In the genomic region with DNA sequence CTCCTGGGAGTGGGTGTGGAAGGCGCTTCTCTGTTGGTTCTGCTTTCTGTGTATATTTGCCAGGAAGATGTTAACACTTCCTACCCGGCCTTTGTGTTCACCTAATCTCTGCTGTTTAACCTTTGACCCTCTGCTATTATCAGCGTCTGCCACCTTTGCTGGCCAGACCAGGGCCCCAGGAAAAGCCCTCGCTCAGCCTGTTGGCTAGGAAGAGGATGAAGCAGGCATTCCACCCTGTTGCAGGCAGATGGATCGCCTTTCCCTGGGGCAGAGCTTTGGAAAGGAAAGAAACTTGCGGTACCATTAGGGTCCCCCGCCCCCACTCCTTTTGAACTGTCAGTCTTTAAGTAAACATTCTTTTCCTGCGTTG, we compare ENCODE assay signal across 9 mouse cellular contexts. TPM values are rescaled to one million over a fixed set of nuclear protein-coding genes. Genes with fewer than 3 reads are reported as not detected.
DNase-seq lines count a peak whose midpoint lies in the region; ATAC-seq and TF ChIP-seq lines count a peak whose summit lies in the region.
"Had no signal": no experiment of that assay in that cellular context is flagged by ENCODE, and none has a peak within 500 bp of the region (broad histone marks: within the 10 kb centered on the region; RNA-seq: fewer than 3 reads in every experiment).

No protein-coding gene starts in this region.

- H3K27me3 ChIP-seq in lung, embryonic 14.5 days (ENCODE audit: insufficient read depth, low read length): no peaks in the 10 kb centered on the region
- H3K27me3 ChIP-seq in intestine, postnatal 0 days (replicated peaks; ENCODE audit: control insufficient read depth, insufficient read depth, low read length): no peaks in the 10 kb centered on the region
- H3K27me3 ChIP-seq: limb, embryonic 15.5 days had no signal

- H3K4me2 ChIP-seq in lung, embryonic 14.5 days: 0 out of 2 replicates have a peak overlapping the region, but pooled peaks have one; percentile 12
- H3K4me2 ChIP-seq in intestine, postnatal 0 days (replicated peaks; ENCODE audit: low read depth): peak overlapping the region; percentile 42
- H3K4me2 ChIP-seq: limb, embryonic 15.5 days had no signal

- peak; percentile 28; the same call in 1 of the 2 replicates for ATAC-seq in lung, embryonic 14.5 days (ENCODE audit: insufficient read depth)
- peak; percentile 69 for ATAC-seq in intestine, postnatal 0 days
- ATAC-seq in megakaryocyte progenitor cell, adult 5-6 weeks (replicated peaks; ENCODE audit: poor library complexity): 0 out of 2 replicates have a peak, but pooled peaks have one; percentile 14

- H3K36me3 ChIP-seq in lung, embryonic 14.5 days (ENCODE audit: insufficient read depth): peaks cover 40% of the 10 kb centered on the region
- peaks cover 43% of the 10 kb centered on the region for H3K36me3 ChIP-seq in intestine, postnatal 0 days (ENCODE audit: control insufficient read depth, insufficient read depth)

- peak; percentile 75 for DNase-seq in lung, embryonic 14.5 days
- DNase-seq in lung, postnatal 36 days: no peak
- DNase-seq in embryo, embryonic 10.5 days (ENCODE audit: low spot score): peak; percentile 56
- DNase-seq in urinary bladder, postnatal 36 days (ENCODE audit: low spot score in 2 of 2): no peak
- no peak for DNase-seq in cerebellum, adult 9-10 months
- no peak for DNase-seq in layer of hippocampus, adult 18-20 months (ENCODE audit: low spot score in 2 of 2)

- no peak overlapping the region for H3K9ac ChIP-seq in lung, embryonic 14.5 days
- 0 out of 2 replicates have a peak overlapping the region, but pooled peaks have one; percentile 18 for H3K9ac ChIP-seq in intestine, postnatal 0 days (ENCODE audit: low read depth, low read length)
- H3K9ac ChIP-seq: limb, embryonic 15.5 days had no signal

- TF ChIP-seq CTCF in lung, embryonic 14.5 days (IDR thresholded peaks at IDR 0.05; ENCODE audit: low read depth): no peak
- TF ChIP-seq CTCF in intestine, postnatal 0 days (IDR thresholded peaks at IDR 0.05; ENCODE audit: low read depth): no peak

- peaks cover 23% of the 10 kb centered on the region for H3K4me1 ChIP-seq in lung, embryonic 14.5 days (ENCODE audit: insufficient read depth)
- peaks cover 16% of the 10 kb centered on the region; the same call in 1 of the 2 replicates for H3K4me1 ChIP-seq in intestine, postnatal 0 days (replicated peaks; ENCODE audit: control insufficient read depth, insufficient read depth, low read length)

- 5% methylated on average over 8 of the region's 8 CpGs for WGBS in lung, embryonic 14.5 days
- WGBS in intestine, postnatal 0 days: 10% methylated on average over 8 of the region's 8 CpGs

- H3K27ac ChIP-seq in lung, embryonic 14.5 days (ENCODE audit: low read depth): no peak overlapping the region
- peak overlapping the region; percentile 52 for H3K27ac ChIP-seq in intestine, postnatal 0 days (ENCODE audit: low read depth, low read length)

- no peaks in the 10 kb centered on the region for H3K9me3 ChIP-seq in lung, embryonic 14.5 days (ENCODE audit: low read depth, low read length)
- H3K9me3 ChIP-seq in intestine, postnatal 0 days (ENCODE audit: control insufficient read depth): no peaks in the 10 kb centered on the region
- H3K9me3 ChIP-seq: limb, embryonic 15.5 days had no signal

- H3K4me3 ChIP-seq in lung, embryonic 14.5 days (ENCODE audit: low read depth, low read length): no peak overlapping the region
- no peak overlapping the region for H3K4me3 ChIP-seq in intestine, postnatal 0 days (ENCODE audit: low read depth, low read length)
- H3K4me3 ChIP-seq: limb, embryonic 15.5 days had no signal

RNA-seq across cellular contexts. Expression of gene Gm17018, which starts 15.2 kb away (rescaled TPM):
- polyA plus RNA-seq in lung, embryonic 14.5 days (2014; fragmentation: Nextera tagmentation; extraction: Ambion mirVana): 48.0 and 56.7 TPM in 2 replicates
- polyA plus RNA-seq in intestine, postnatal 0 days (2015; fragmentation: Nextera tagmentation; extraction: Ambion mirVana): 24.7 and 27.1 TPM in 2 replicates
- total RNA-seq in megakaryocyte progenitor cell, adult 5-6 weeks (2015): 21.1 and 32.4 TPM in 2 replicates
- total RNA-seq in megakaryocyte progenitor cell, adult 5-6 weeks (2017): 39.5 and 40.6 TPM in 2 replicates
- 10 to 100 TPM; 59.5 to 64.0 TPM for total RNA-seq in layer of hippocampus, adult 18-20 months (2021)

RNA-seq across cellular contexts. Expression of gene Poll, which starts 15.3 kb away (rescaled TPM):
- 15.9 and 18.3 TPM in 2 replicates for polyA plus RNA-seq in lung, embryonic 14.5 days (2014; fragmentation: Nextera tagmentation; extraction: Ambion mirVana)
- 5.8 and 6.0 TPM in 2 replicates for polyA plus RNA-seq in intestine, postnatal 0 days (2015; fragmentation: Nextera tagmentation; extraction: Ambion mirVana)
- total RNA-seq in megakaryocyte progenitor cell, adult 5-6 weeks (2015): 5.6 and 7.0 TPM in 2 replicates
- total RNA-seq in megakaryocyte progenitor cell, adult 5-6 weeks (2017): 13.2 and 18.5 TPM in 2 replicates
- total RNA-seq in layer of hippocampus, adult 18-20 months (2021): 10 to 100 TPM in 1 of 2 experiments, 1 to 10 TPM in 1; 9.5 to 11.1 TPM

Comparison
In these comparisons a context has a peak if more than half of its experiments do, and no peak if none do; other contexts are left out.
1. DNase-seq: peak in lung, embryonic 14.5 days (single experiment) and embryo, embryonic 10.5 days (single experiment); none in lung, postnatal 36 days (single experiment), urinary bladder, postnatal 36 days (0 of 2), cerebellum, adult 9-10 months (single experiment) and layer of hippocampus, adult 18-20 months (0 of 2).
2. ATAC-seq: peak in every context shown above with its lines; median percentile 69 in intestine, postnatal 0 days; 28 in lung, embryonic 14.5 days; 14 in megakaryocyte progenitor cell, adult 5-6 weeks.